Mouse (Mus musculus) activated CD4-positive, CD25-positive, alpha-beta regulatory T cell (primary cell): ENCODE measurements around the gene Stard3nl. TPM values are rescaled to one million over a fixed set of nuclear protein-coding genes. Genes with fewer than 3 reads are reported as not detected.

Experiments
- polyA plus RNA-seq, 2 experiments: library from polyadenylated mRNA; unstranded; fragments of 100-300 nt; shearing (Covaris generic); gene quantifications; one replicate each; pipeline ENCODE4 v1.2.1; 2017

Gene Stard3nl
- polyA plus RNA-seq = 10 to 100 TPM; 51.4 to 53.2 TPM

DNA sequence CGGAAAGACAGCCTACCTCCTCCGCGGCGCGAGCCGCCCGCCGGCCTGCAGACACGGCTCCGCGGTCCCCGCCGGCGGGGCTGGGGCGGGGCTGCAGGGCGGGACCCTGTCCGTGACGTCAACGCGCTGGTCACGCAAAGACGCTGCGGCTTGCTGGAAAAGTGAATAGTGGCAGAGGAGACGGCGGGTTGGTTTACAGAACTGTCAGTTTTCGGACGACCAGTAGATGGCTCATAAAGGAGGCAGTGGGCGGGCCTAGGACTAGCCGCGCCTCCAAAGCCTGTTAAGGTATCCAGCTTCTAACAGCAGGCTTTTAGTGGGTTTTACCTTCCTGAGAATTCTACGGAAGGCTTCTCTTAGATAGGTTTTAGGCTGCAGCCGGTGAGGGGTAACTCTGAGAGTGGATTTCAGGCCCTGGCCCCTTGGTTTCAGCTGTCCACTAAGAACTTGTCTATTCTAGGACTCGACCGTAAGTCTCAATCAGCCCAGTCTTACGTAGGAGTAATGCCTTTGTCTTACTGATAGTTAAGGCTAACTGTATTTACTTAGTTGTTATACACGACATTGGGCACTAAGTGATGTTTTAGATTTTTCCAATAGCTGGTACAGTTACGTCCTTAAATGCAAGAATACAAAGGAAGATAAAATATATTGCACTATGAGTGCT is at the start of gene Stard3nl:
Gene Stard3nl (minus strand): TSS at position 108 of the 667 bp plus-strand sequence.

Other genes with a start within 250 kb of the Stard3nl start
- gene Epdr1, start 224.1 kb upstream of the Stard3nl start, polyA plus RNA-seq = under 1 TPM; 0.39 to 0.71 TPM
- gene Sfrp4, start 227.3 kb upstream of the Stard3nl start, polyA plus RNA-seq = under 1 TPM in 1 of 2 experiments, not detected in 1; 0.07 TPM